Mouse (Mus musculus) neural tube, embryonic 11.5 days (tissue): ENCODE measurements around the gene Micall1. TPM values are rescaled to one million over a fixed set of nuclear protein-coding genes. Genes with fewer than 3 reads are reported as not detected.

Source experiments
- ATAC-seq: fragments of 200-750 bp; cut with Nextera tagmentation; 2 replicates; pipeline ENCODE4 v1.8.0; 2017; ENCODE audit warnings: moderate number of reproducible peaks, mild to moderate bottlenecking, moderate TSS enrichment, moderate library complexity; ENCODE audit not compliant: insufficient read depth, low FRiP score, low TSS enrichment
- DNase-seq: peaks from one replicate; pipeline ENCODE4 v3.0.0-alpha.2; 2015; ENCODE audit warnings: low spot score
- H3K27ac ChIP-seq: fragments of 300-500 bp; sonication (generic); 2 replicates; pipeline ENCODE4 v1.5.1; 2014; ENCODE audit warnings: low read depth, mild to moderate bottlenecking, low read length
- H3K27me3 ChIP-seq: fragments of 300-500 bp; sonication (generic); 2 replicates; pipeline ENCODE4 v1.6.1; 2014; ENCODE audit warnings: mild to moderate bottlenecking, low read length, mixed read lengths; ENCODE audit not compliant: control insufficient read depth, insufficient read depth
- H3K36me3 ChIP-seq: fragments of 300-500 bp; sonication (generic); 2 replicates; pipeline ENCODE4 v1.6.1; 2014; ENCODE audit warnings: mild to moderate bottlenecking, low read length, moderate library complexity, mixed read lengths; ENCODE audit not compliant: control insufficient read depth, insufficient read depth
- H3K4me1 ChIP-seq: fragments of 300-500 bp; sonication (generic); 2 replicates; pipeline ENCODE4 v1.6.1; 2014; ENCODE audit warnings: low read length, mixed read lengths; ENCODE audit not compliant: control insufficient read depth, insufficient read depth
- H3K4me2 ChIP-seq: fragments of 300-500 bp; sonication (generic); 2 replicates; pipeline ENCODE4 v1.6.1; 2014; ENCODE audit warnings: low read depth, mild to moderate bottlenecking, moderate library complexity
- H3K4me3 ChIP-seq: fragments of 300-500 bp; sonication (generic); 2 replicates; pipeline ENCODE4 v1.5.1; 2014; ENCODE audit warnings: low read depth, low read length
- H3K9ac ChIP-seq: fragments of 300-500 bp; sonication (generic); 2 replicates; pipeline ENCODE4 v1.6.1; 2014; ENCODE audit warnings: mild to moderate bottlenecking, low read length
- H3K9me3 ChIP-seq: fragments of 300-500 bp; sonication (generic); 2 replicates; pipeline ENCODE4 v1.6.1; 2016; ENCODE audit warnings: low read length; ENCODE audit not compliant: control insufficient read depth
- whole genome bisulfite sequencing: fragments of 180-500 bp; shearing (Covaris S2); extraction: QIAGEN DNeasy Blood & Tissue Kit; methylation state at CpG from one replicate; pipeline ENCODE4 v1.1.7; 2014; 5-methylcytosine and 5-hydroxymethylcytosine counted together
- polyA plus RNA-seq: library from polyadenylated mRNA; unstranded; fragments of >200 nt; fragmentation: Nextera tagmentation; extraction: Ambion mirVana; gene quantifications from 2 replicates; pipeline ENCODE4 v1.2.1, GENCODE M21; 2014

The Micall1 gene
- polyA plus RNA-seq, 1 experiment from 2014 or later = 6.8 TPM

GRCm38 (mm10) chr15:79130782-79131181 lies 22.1 kb downstream of the Micall1 start:
- 89% methylated on average over 10 of the region's 10 CpGs for whole genome bisulfite sequencing
- Histone ChIP-seq H3K4me2 (no peak overlapping the region), H3K9me3 (no peaks in the 10 kb centered on the region), H3K4me1 (no peaks in the 10 kb centered on the region), H3K27me3 (no peaks in the 10 kb centered on the region), H3K36me3 (peaks cover 12% of the 10 kb centered on the region), H3K27ac (no peak overlapping the region), H3K9ac (no peak overlapping the region), H3K4me3 (no peak overlapping the region)
- ATAC-seq (no peak), DNase-seq (no peak)

GRCm38 (mm10) chr15:79131442-79131841 lies 22.7 kb downstream of the Micall1 start:
- 85% methylated on average over 7 of the region's 7 CpGs for WGBS
- no peaks in the 10 kb centered on the region for H3K27me3 ChIP-seq
- no peak overlapping the region for H3K9ac ChIP-seq
- H3K36me3 ChIP-seq = peaks cover 12% of the 10 kb centered on the region
- no peak overlapping the region for H3K4me3 ChIP-seq
- DNase-seq = no peak
- H3K4me1 ChIP-seq = no peaks in the 10 kb centered on the region
- H3K9me3 ChIP-seq = no peaks in the 10 kb centered on the region
- no peak for ATAC-seq
- H3K27ac ChIP-seq = no peak overlapping the region
- H3K4me2 ChIP-seq = no peak overlapping the region

GRCm38 (mm10) chr15:79133191-79133661 lies 24.5 kb downstream of the Micall1 start:
- H3K36me3 ChIP-seq = peaks cover 2% of the 10 kb centered on the region
- DNase-seq (no peak), ATAC-seq (no peak)
- H3K4me1 ChIP-seq = no peaks in the 10 kb centered on the region
- no peaks in the 10 kb centered on the region for H3K9me3 ChIP-seq
- H3K27ac ChIP-seq = no peak overlapping the region
- no peak overlapping the region for H3K4me3 ChIP-seq
- no peaks in the 10 kb centered on the region for H3K27me3 ChIP-seq
- H3K9ac ChIP-seq = no peak overlapping the region
- no peak overlapping the region for H3K4me2 ChIP-seq
- 84% methylated on average over 6 of the region's 6 CpGs for WGBS

GRCm38 (mm10) chr15:79134496-79135270 lies 26.0 kb downstream of the Micall1 start:
- ATAC-seq (no peak), DNase-seq (no peak)
- no peak overlapping the region for H3K9ac ChIP-seq
- WGBS = 87% methylated on average over 9 of the region's 9 CpGs
- no peak overlapping the region for H3K4me3 ChIP-seq
- H3K36me3 ChIP-seq = peaks cover 2% of the 10 kb centered on the region
- no peak overlapping the region for H3K4me2 ChIP-seq
- H3K27me3 ChIP-seq = no peaks in the 10 kb centered on the region
- H3K27ac ChIP-seq = no peak overlapping the region
- no peaks in the 10 kb centered on the region for H3K4me1 ChIP-seq
- no peaks in the 10 kb centered on the region for H3K9me3 ChIP-seq

- 81% methylated on average over 9 of the region's 9 CpGs for WGBS
- no peak overlapping the region for H3K9ac ChIP-seq
- peaks cover under 1% of the 10 kb centered on the region for H3K4me1 ChIP-seq
- H3K4me2 ChIP-seq = no peak overlapping the region
- ATAC-seq (no peak), DNase-seq (no peak)
- H3K27ac ChIP-seq = no peak overlapping the region
- H3K4me3 ChIP-seq = no peak overlapping the region
- H3K9me3 ChIP-seq = no peaks in the 10 kb centered on the region
- H3K27me3 ChIP-seq = no peaks in the 10 kb centered on the region
- H3K36me3 ChIP-seq = no peaks in the 10 kb centered on the region; the same call in 1 of the 2 replicates
These were observed 26.6 kb downstream of the Micall1 start for GRCm38 (mm10) chr15:79135332-79135731.

GRCm38 (mm10) chr15:79135783-79136575 lies 27.3 kb downstream of the Micall1 start:
- H3K27ac ChIP-seq = no peak overlapping the region

GRCm38 (mm10) chr15:79139640-79140039 lies 30.9 kb downstream of the Micall1 start:
- Histone ChIP-seq H3K4me2 (no peak overlapping the region), H3K9me3 (no peaks in the 10 kb centered on the region), H3K4me1 (peaks cover 11% of the 10 kb centered on the region), H3K27ac (no peak overlapping the region), H3K36me3 (0 out of 2 replicates have a peak, but pooled peaks cover 2% of the 10 kb centered on the region), H3K9ac (no peak overlapping the region), H3K27me3 (no peaks in the 10 kb centered on the region), H3K4me3 (no peak overlapping the region)
- no peak for ATAC-seq
- DNase-seq = no peak
- WGBS = 60% methylated on average over 10 of the region's 10 CpGs

More at GRCm38 (mm10) chr15:79135783-79136575, 27.3 kb downstream of the Micall1 start:
- WGBS = 65% methylated on average over 11 of the region's 11 CpGs
- H3K4me3 ChIP-seq = no peak overlapping the region
- H3K4me1 ChIP-seq = peaks cover 4% of the 10 kb centered on the region
- DNase-seq = no peak
- ATAC-seq = no peak
- H3K36me3 ChIP-seq = no peaks in the 10 kb centered on the region
- no peaks in the 10 kb centered on the region for H3K27me3 ChIP-seq
- no peaks in the 10 kb centered on the region for H3K9me3 ChIP-seq
- H3K9ac ChIP-seq = no peak overlapping the region
- no peak overlapping the region for H3K4me2 ChIP-seq

GRCm38 (mm10) chr15:79140866-79141565 lies 32.3 kb downstream of the Micall1 start, which contains the start of the genes Polr2f and 1700088E04Rik:
Polr2f (plus strand) TSS chr15:79141009.
1700088E04Rik (minus strand) TSS chr15:79141253.
- DNase-seq (peak; percentile 97), ATAC-seq (peak; percentile 74)
- peak within 1 kb of the TSS; percentile 95 for H3K4me2 ChIP-seq
- under 1% methylated on average over 57 of the region's 57 CpGs for WGBS
- H3K4me3 ChIP-seq = peak within 1 kb of the TSS; percentile 82
- peaks cover 7% of the 10 kb centered on the region; the same call in 1 of the 2 replicates for H3K36me3 ChIP-seq
- H3K9ac ChIP-seq = peak within 1 kb of the TSS; percentile 74
- no peaks in the 10 kb centered on the region for H3K27me3 ChIP-seq
- no peaks in the 10 kb centered on the region for H3K9me3 ChIP-seq
- H3K27ac ChIP-seq = no peak within 1 kb of the TSS
- peaks cover 11% of the 10 kb centered on the region for H3K4me1 ChIP-seq
